Mouse (Mus musculus) hindbrain, embryonic 13.5 days (tissue): ENCODE data around the gene Otop3. TPM values are rescaled to one million over a fixed set of nuclear protein-coding genes. Genes with fewer than 3 reads are reported as not detected.

Source experiments
- ATAC-seq: fragments of 200-750 bp; cut with Nextera tagmentation; 2 replicates; pipeline ENCODE4 v1.8.0; 2017; ENCODE audit warnings: moderate TSS enrichment; ENCODE audit not compliant: low FRiP score
- H3K27ac ChIP-seq: fragments of 300-500 bp; sonication (generic); 2 replicates; pipeline ENCODE4 v1.5.1; 2015; ENCODE audit warnings: inconsistent platforms, mild to moderate bottlenecking, moderate library complexity
- H3K27me3 ChIP-seq: fragments of 300-500 bp; sonication (generic); 2 replicates; pipeline ENCODE4 v1.6.1; 2015; ENCODE audit warnings: mild to moderate bottlenecking, inconsistent platforms
- H3K36me3 ChIP-seq: fragments of 300-500 bp; sonication (generic); 2 replicates; pipeline ENCODE4 v1.6.1; 2015; ENCODE audit warnings: mild to moderate bottlenecking, inconsistent platforms
- H3K4me1 ChIP-seq: fragments of 300-500 bp; sonication (generic); replicated peaks from 2 replicates; pipeline ENCODE4 v1.6.1; 2015; ENCODE audit warnings: inconsistent platforms
- H3K4me2 ChIP-seq: fragments of 300-500 bp; sonication (generic); 2 replicates; pipeline ENCODE4 v1.6.1; 2015; ENCODE audit warnings: inconsistent platforms, mild to moderate bottlenecking, moderate library complexity
- H3K4me3 ChIP-seq: fragments of 300-500 bp; sonication (generic); 2 replicates; pipeline ENCODE4 v1.5.1; 2015; ENCODE audit warnings: mild to moderate bottlenecking, inconsistent platforms
- H3K9ac ChIP-seq: fragments of 300-500 bp; sonication (generic); 2 replicates; pipeline ENCODE4 v1.6.1; 2015; ENCODE audit warnings: mild to moderate bottlenecking, inconsistent platforms
- H3K9me3 ChIP-seq: fragments of 300-500 bp; sonication (generic); 2 replicates; pipeline ENCODE4 v1.6.1; 2016; ENCODE audit warnings: inconsistent platforms
- WGBS: fragments of 180-500 bp; shearing (Covaris S2); methylation state at CpG from one replicate; pipeline ENCODE4 v1.1.7; 2015; 5-methylcytosine and 5-hydroxymethylcytosine counted together
- polyA plus RNA-seq: library from polyadenylated mRNA; unstranded; fragments of >200 nt; fragmentation: Nextera tagmentation; extraction: Ambion mirVana; gene quantifications from 2 replicates; pipeline ENCODE4 v1.2.1, GENCODE M21; 2015

Otop3 gene
- polyA plus RNA-seq, 1 experiment from 2014 or later: 1.1 TPM

DNA sequence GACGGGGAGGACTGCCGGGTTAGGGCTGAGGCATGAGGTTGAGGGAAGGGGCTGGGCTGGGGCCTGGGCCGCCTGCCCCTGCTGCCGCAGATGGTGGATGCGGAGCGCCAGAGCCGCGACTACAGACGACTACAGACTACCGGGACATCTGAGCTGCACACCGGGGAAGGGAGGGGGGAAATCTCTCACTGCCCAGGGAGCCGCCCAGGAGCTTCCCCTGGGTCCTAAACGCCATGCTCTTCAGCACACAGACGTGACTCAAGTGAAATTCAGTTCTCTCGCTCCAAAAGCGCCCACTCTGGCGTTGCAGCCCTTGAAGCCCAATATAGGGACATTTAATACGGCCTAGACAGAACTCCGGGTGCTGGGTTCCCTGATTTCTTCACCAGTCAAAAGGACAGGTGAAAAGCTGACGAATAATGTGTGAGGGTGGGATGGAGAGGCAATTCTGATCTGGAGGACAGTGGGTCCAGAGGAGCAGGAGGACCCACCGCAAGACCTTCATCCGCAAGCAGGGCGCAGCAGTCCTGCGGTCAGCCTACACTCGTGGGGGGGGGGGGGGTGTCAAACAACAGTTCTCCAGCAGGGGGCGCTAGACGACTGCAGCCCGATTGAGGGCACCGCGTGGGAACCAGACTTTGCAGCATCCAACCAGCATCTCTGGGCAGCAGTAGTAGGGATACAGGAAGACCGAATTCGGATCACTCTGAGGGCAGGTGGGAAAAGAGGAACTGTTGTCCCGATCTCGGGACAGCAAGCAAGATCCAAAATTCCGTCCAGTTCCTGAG, 12.4 kb upstream of the Otop3 start, which contains the start of gene Ush1g:
TSS of gene Ush1g (minus strand) at position 136 of the 788 bp plus-strand sequence.
- H3K4me3 ChIP-seq: peak within 1 kb of the TSS; percentile 20; the same call in 1 of the 2 replicates
- H3K9me3 ChIP-seq: no peaks in the 10 kb centered on the region
- peak within 1 kb of the TSS; percentile 30 for H3K4me2 ChIP-seq
- no peaks in the 10 kb centered on the region for H3K36me3 ChIP-seq
- peaks cover 93% of the 10 kb centered on the region for H3K27me3 ChIP-seq
- 3% methylated on average over 35 of the region's 35 CpGs for WGBS
- ATAC-seq: peak; percentile 25; the same call in 1 of the 2 replicates
- H3K27ac ChIP-seq: no peak within 1 kb of the TSS
- peaks cover 46% of the 10 kb centered on the region for H3K4me1 ChIP-seq
- H3K9ac ChIP-seq: 0 out of 2 replicates have a peak within 1 kb of the TSS, but pooled peaks have one; percentile 13

DNA sequence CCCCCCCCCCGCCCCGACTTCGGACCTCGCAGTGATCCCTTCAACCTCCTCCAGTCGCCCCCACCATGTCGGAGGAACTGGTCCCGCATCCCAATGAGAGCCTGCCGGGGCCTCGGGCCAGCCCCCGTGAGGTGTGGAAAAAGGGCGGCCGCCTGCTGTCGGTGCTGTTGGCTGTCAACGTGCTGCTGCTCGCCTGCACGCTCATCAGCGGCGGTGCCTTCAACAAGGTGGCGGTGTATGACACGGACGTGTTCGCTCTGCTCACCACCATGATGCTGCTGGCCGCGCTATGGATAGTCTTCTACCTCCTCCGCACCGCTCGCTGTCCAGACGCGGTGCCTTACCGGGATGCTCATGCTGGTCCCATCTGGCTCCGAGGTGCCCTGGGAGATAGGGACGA, 11.2 kb upstream of the Otop3 start:
- ATAC-seq: no peak
- no peak overlapping the region; the same call in 1 of the 2 replicates for H3K4me3 ChIP-seq
- peaks cover 41% of the 10 kb centered on the region for H3K4me1 ChIP-seq
- H3K27me3 ChIP-seq: peaks cover 90% of the 10 kb centered on the region
- no peaks in the 10 kb centered on the region for H3K9me3 ChIP-seq
- H3K36me3 ChIP-seq: no peaks in the 10 kb centered on the region
- no peak overlapping the region for H3K27ac ChIP-seq
- peak overlapping the region; percentile 32; the same call in 1 of the 2 replicates for H3K4me2 ChIP-seq
- peak overlapping the region; percentile 35; the same call in 1 of the 2 replicates for H3K9ac ChIP-seq
- WGBS: 14% methylated on average over 32 of the region's 32 CpGs

DNA sequence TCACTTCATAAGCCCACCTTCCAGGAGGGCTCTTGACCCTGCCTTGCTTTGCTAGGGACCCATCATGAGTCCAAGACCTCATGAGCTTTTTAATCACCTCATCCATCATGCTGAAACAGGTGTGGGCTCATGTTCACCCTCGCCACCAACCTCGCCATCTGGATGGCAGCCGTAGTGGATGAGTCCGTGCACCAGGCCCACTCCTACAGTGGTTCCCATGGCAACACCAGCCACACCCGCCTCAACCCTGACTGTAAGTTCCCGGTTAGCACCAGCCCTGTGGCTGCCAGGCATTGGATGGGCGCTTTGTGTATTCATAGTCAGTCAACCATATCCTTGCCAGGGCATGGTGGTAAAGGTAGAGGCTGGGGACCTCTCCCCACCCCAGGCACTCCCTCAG, 7.8 kb upstream of the Otop3 start:
- no peak overlapping the region for H3K4me3 ChIP-seq
- H3K27me3 ChIP-seq: peaks cover 68% of the 10 kb centered on the region
- H3K27ac ChIP-seq: no peak overlapping the region
- no peak overlapping the region for H3K9ac ChIP-seq
- H3K9me3 ChIP-seq: no peaks in the 10 kb centered on the region
- no peak overlapping the region for H3K4me2 ChIP-seq
- no peak for ATAC-seq
- WGBS: 64% methylated on average over 7 of the region's 7 CpGs
- peaks cover 20% of the 10 kb centered on the region for H3K4me1 ChIP-seq
- no peaks in the 10 kb centered on the region for H3K36me3 ChIP-seq

DNA sequence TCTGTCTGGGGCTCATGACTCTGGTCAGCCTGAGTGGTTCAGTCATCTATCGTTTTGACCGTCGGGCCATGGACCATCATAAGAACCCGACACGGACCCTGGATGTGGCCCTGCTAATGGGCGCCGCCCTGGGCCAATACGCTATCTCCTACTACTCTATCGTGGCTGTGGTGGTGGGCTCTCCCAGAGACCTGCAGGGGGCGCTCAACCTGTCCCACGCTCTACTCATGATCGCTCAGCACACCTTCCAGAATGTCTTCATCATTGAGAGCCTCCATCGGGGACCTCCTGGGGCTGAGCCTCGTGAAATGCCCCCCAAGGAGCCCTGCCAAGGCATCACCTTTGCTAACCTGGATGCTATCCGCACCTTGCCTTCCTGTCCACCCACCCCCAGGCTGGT, 5.2 kb upstream of the Otop3 start:
- Histone ChIP-seq H3K36me3 (no peaks in the 10 kb centered on the region), H3K4me2 (no peak overlapping the region), H3K4me3 (no peak overlapping the region), H3K27me3 (peaks cover 68% of the 10 kb centered on the region), H3K27ac (no peak overlapping the region), H3K9me3 (no peaks in the 10 kb centered on the region), H3K4me1 (peaks cover 3% of the 10 kb centered on the region), H3K9ac (no peak overlapping the region)
- no peak for ATAC-seq
- WGBS: 77% methylated on average over 15 of the region's 15 CpGs

DNA sequence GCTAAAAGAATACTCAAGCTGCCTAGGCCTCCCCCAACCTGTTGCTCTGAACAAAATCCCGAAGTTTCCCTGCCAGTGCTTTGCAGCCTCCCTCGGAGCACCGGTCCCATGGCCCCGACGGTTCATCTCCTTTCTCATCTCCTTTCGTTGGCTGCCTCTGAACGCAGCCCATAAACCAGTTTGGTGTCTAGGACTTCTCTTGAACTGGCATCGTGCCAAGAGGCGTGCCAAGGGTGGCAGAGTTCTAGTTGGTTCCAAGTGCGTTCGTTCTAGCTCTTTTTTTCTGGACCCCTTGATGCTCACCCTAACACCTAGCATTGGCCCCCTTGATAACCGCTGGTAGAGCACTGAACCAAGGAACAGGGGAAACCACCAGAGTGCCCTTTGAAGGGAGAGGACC, 692 bp downstream of the Otop3 start:
- H3K36me3 ChIP-seq: no peaks in the 10 kb centered on the region
- no peak overlapping the region for H3K9ac ChIP-seq
- H3K27me3 ChIP-seq: peaks cover 75% of the 10 kb centered on the region
- H3K9me3 ChIP-seq: no peaks in the 10 kb centered on the region
- H3K27ac ChIP-seq: no peak overlapping the region
- 61% methylated on average over 12 of the region's 12 CpGs for WGBS
- no peak overlapping the region for H3K4me3 ChIP-seq
- peak overlapping the region; percentile 57 for H3K4me2 ChIP-seq
- no peak for ATAC-seq
- peaks cover 12% of the 10 kb centered on the region for H3K4me1 ChIP-seq

DNA sequence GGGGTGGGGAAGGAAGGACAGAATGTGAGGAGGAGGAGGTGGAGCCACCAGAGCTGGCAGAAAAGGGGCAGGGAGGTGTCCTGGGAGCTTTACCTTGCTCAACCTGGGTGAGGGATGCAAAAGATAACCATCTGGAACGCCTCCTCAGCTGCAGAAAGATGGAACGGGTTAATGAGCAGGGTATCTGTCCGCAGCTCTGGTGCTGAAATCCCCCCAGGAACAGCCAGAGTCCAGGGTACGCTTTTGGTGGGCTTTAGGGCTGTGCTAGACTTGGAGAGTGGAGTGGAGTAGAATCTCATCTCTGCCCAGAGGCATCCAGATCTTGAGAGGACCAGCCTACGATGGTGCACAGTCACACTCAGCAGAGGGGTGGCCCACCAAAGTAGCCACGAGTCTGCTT, 1.6 kb downstream of the Otop3 start:
- ATAC-seq: no peak
- Histone ChIP-seq H3K9me3 (no peaks in the 10 kb centered on the region), H3K27ac (no peak overlapping the region), H3K4me3 (no peak overlapping the region), H3K4me2 (no peak overlapping the region), H3K9ac (no peak overlapping the region), H3K27me3 (peaks cover 80% of the 10 kb centered on the region), H3K4me1 (peaks cover 12% of the 10 kb centered on the region), H3K36me3 (no peaks in the 10 kb centered on the region)
- WGBS: 24% methylated on average over 6 of the region's 6 CpGs

DNA sequence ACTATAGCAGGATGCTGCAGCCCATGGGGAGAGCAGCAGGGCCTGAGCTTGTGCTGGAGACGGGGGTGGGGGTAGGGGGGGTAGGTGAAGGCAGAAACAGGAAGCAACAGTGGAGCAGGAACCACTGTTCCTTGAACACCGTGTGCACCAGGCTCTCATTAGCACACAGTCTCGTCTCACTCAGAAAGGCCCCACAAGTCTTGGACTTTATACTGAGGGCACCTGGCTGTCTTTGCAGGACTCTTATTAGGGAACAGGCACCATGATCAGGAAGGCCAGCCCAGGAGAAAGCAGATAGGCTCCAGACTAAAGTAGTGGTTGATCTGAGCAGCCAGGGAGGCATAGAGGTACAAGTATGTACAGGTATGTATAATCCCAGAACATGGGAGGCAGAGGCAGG, 2.8 kb downstream of the Otop3 start:
- no peak for ATAC-seq
- Histone ChIP-seq H3K36me3 (no peaks in the 10 kb centered on the region), H3K27me3 (peaks cover 80% of the 10 kb centered on the region)

DNA sequence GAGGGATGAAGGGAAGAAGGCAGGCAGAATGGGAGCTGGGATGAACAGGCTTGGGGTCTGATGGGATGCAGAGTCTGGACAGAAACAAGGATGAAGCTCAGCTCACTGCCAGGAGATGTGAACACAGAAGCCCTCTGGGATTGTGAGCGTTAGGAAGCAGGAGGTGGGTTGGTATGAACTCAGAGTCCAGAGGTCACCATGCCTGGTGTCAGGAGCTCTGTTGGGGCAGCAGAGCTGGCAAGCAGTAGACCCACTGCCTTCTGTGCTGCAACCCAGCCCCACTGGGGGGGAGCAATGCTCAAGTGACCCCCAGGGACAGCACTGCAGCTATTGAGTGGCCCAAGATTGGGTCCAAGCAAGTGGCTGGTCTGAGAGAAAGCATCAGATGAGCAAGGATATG, 3.3 kb downstream of the Otop3 start:
- peaks cover 12% of the 10 kb centered on the region for H3K4me1 ChIP-seq
- WGBS: 42% methylated on average over 1 of the region's 1 CpGs
- no peaks in the 10 kb centered on the region for H3K36me3 ChIP-seq
- no peak overlapping the region for H3K27ac ChIP-seq
- peaks cover 75% of the 10 kb centered on the region for H3K27me3 ChIP-seq
- no peak for ATAC-seq
- H3K4me2 ChIP-seq: no peak overlapping the region
- H3K9me3 ChIP-seq: no peaks in the 10 kb centered on the region
- no peak overlapping the region for H3K9ac ChIP-seq
- H3K4me3 ChIP-seq: no peak overlapping the region

More for the DNA sequence above, 2.8 kb downstream of the Otop3 start:
- Histone ChIP-seq H3K4me1 (peaks cover 12% of the 10 kb centered on the region), H3K4me3 (no peak overlapping the region), H3K27ac (no peak overlapping the region), H3K4me2 (no peak overlapping the region), H3K9ac (no peak overlapping the region), H3K9me3 (no peaks in the 10 kb centered on the region)
- 65% methylated on average over 3 of the region's 3 CpGs for WGBS

DNA sequence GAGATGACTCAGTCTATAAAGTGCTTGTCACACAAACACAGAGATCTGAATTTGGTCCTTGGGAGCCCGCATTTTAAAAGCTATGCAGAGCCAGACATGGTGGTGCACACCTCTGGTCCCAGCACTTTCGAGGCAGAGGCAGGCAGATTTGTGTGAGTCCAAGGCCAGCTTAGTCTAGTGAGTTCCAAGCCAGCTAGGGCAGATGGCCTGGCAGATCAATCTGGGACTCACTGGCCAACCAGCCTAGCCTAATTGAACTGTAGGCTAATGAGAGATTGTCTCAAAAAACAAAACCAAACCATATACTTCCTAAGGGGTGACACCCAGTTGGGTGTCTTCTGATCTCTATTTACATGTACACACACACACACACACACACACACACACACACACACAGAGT, 6.7 kb downstream of the Otop3 start:
- Histone ChIP-seq H3K4me3 (no peak overlapping the region), H3K36me3 (no peaks in the 10 kb centered on the region), H3K9ac (no peak overlapping the region), H3K4me1 (0 out of 2 replicates have a peak, but pooled peaks cover 4% of the 10 kb centered on the region), H3K27ac (no peak overlapping the region), H3K4me2 (no peak overlapping the region), H3K27me3 (peaks cover 60% of the 10 kb centered on the region), H3K9me3 (no peaks in the 10 kb centered on the region)
- no peak for ATAC-seq
- 74% methylated on average over 2 of the region's 2 CpGs for WGBS

DNA sequence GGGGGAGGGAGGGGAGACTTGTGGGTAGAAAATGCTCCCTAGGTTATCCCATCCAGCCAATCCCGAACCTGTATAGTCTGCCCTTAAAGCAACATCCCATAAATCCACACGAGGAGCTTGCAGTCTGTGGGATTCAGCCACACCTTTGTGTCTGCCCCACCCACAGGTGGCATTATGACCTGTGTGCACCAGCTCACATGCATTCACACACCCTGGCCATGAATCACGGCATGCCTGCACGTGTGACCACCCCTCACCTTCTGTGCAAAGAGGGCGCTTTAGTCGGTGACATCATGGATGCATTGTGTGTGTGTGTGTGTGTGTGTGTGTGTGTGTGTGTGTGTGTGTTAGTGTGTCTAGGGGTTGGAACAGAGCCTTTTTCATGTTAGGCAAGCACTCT, 7.3 kb downstream of the Otop3 start:
- Histone ChIP-seq H3K27me3 (peaks cover 54% of the 10 kb centered on the region), H3K4me2 (no peak overlapping the region), H3K36me3 (no peaks in the 10 kb centered on the region), H3K27ac (no peak overlapping the region), H3K9ac (no peak overlapping the region), H3K4me1 (0 out of 2 replicates have a peak, but pooled peaks cover 4% of the 10 kb centered on the region), H3K4me3 (no peak overlapping the region), H3K9me3 (no peaks in the 10 kb centered on the region)
- no peak for ATAC-seq
- 66% methylated on average over 6 of the region's 6 CpGs for WGBS

DNA sequence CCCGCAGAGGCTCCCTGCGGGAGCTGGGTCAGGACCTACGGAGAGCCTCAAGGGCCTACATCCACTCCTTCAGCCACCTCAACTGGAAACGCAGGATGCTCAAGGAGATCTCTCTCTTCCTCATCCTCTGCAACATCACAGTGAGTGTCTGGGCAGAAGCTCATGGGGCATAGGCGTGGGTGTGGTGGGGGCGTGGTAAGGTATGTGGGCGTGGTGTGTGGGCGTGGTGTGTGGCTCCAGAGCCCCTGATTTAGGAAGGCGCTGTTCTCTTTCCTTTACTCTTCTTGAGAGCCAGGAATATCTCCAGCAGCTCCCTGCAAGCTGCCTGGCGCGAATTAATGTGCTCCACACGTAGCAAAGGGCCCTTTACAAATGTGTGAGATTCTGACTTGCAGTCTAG, 10.4 kb downstream of the Otop3 start:
- Histone ChIP-seq H3K27ac (no peak overlapping the region), H3K27me3 (peaks cover 42% of the 10 kb centered on the region), H3K9me3 (no peaks in the 10 kb centered on the region), H3K9ac (no peak overlapping the region), H3K36me3 (peaks cover 23% of the 10 kb centered on the region), H3K4me3 (no peak overlapping the region), H3K4me1 (0 out of 2 replicates have a peak, but pooled peaks cover 4% of the 10 kb centered on the region), H3K4me2 (no peak overlapping the region)
- ATAC-seq: no peak
- WGBS: 14% methylated on average over 12 of the region's 12 CpGs

DNA sequence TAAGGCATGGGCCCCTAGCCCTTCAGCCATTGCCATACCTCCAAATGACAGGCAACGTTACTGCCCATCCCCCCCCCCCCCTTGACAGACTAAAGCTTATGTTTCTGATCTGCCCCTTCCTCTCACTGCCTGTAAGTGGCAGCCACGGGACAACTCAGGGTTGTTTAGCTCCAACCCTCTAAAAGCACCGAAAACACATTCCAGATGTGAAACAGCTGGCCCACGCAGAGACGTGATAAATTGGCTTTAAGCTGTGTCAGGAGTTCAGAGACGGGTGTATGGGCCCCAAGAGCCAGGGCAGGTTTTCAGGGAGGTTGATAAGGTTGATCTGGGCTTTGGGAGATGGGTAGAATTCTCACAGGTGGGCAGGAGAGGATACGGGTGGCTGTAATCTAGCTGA, 11.0 kb downstream of the Otop3 start:
- 0 out of 2 replicates have a peak, but pooled peaks cover 4% of the 10 kb centered on the region for H3K4me1 ChIP-seq
- H3K27me3 ChIP-seq: peaks cover 38% of the 10 kb centered on the region
- no peak for ATAC-seq
- no peaks in the 10 kb centered on the region for H3K9me3 ChIP-seq
- no peak overlapping the region for H3K4me2 ChIP-seq
- no peak overlapping the region for H3K27ac ChIP-seq
- H3K4me3 ChIP-seq: no peak overlapping the region
- H3K36me3 ChIP-seq: peaks cover 28% of the 10 kb centered on the region
- no peak overlapping the region for H3K9ac ChIP-seq
- whole genome bisulfite sequencing: 46% methylated on average over 7 of the region's 7 CpGs
